ENCODE assay signal across 8 mouse cellular contexts in the genomic region with DNA sequence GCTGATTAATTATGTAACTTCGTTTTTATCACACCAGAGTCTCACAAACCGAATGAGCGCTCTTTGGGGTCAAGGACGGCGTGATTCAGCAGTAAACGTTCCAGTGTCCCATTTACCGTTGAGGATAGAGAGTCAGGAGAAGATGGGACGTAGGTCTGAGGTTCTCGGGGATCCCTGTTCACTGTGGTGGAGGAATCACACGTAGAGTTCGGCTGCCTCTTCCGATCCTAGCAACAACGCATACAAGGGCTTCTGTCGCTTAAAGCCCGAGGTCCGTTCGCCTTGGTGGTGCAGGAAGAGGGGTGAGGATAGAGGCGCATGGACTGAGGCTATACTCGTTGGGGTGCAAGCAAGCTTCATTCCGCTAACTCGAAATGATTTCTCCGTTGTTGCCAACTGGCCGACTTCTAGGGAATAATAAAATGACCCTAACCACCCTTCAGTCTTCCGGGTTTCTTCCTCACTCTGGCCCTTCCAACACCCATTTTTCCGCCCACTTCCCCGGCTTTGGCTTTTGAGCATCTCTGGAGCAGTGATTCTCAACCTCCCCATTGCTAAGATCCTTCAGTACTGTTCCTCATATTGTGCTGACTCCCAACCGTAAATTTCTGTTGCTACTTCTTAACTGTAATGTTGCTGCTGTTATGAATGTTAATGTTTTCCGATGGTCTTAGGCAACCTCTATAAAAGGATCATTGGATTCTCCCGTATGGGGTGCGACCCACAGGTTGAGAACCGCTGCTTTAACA. TPM values are rescaled to one million over a fixed set of nuclear protein-coding genes. Genes with fewer than 3 reads are reported as not detected.
DNase-seq lines count a peak whose midpoint lies in the region; ATAC-seq and TF ChIP-seq lines count a peak whose summit lies in the region.

No protein-coding gene starts in this region.

- WGBS in kidney, adult 2 months, result under 1% methylated on average over 31 of the region's 31 CpGs
- under 1% methylated on average over 31 of the region's 31 CpGs for WGBS in liver, embryonic 15.5 days (ENCODE audit: insufficient replicate concordance)

- TF ChIP-seq CTCF in kidney, adult 2 months (conservative IDR thresholded peaks at IDR 0.05; ENCODE audit: insufficient read depth, insufficient read length, low read depth, low read length), result no peak
- peak; percentile 8; the same call in 1 of the 2 replicates for TF ChIP-seq CTCF in testis, adult 2 months (IDR thresholded peaks at IDR 0.05; ENCODE audit: control insufficient read depth, insufficient read depth, insufficient replicate concordance, low read depth, low read length)

- H3K36me3 ChIP-seq in kidney, adult 2 months (ENCODE audit: control insufficient read depth, insufficient read depth, low read length), result peaks cover 2% of the 10 kb centered on the region; the same call in 1 of the 2 replicates
- peaks cover 4% of the 10 kb centered on the region for H3K36me3 ChIP-seq in liver, embryonic 15.5 days (replicated peaks)
- no peaks in the 10 kb centered on the region for H3K36me3 ChIP-seq in testis, adult 2 months (ENCODE audit: control insufficient read depth, insufficient read depth, low read length)

- peak overlapping the region; percentile 89 for H3K4me2 ChIP-seq in liver, embryonic 15.5 days

- peak overlapping the region; percentile 74 for H3K9ac ChIP-seq in liver, embryonic 15.5 days

- peak overlapping the region; percentile 68 for H3K4me3 ChIP-seq in kidney, adult 2 months (ENCODE audit: insufficient read depth, low read depth, low read length)
- peak overlapping the region; percentile 94 for H3K4me3 ChIP-seq in liver, embryonic 15.5 days (replicated peaks)
- peak overlapping the region; percentile 98 for H3K4me3 ChIP-seq in testis, adult 2 months (ENCODE audit: control insufficient read depth, low read depth, low read length)

- peak; percentile 10 for ATAC-seq in liver, embryonic 15.5 days (ENCODE audit: insufficient read depth)

- H3K9me3 ChIP-seq in liver, embryonic 15.5 days (replicated peaks), result no peaks in the 10 kb centered on the region

- H3K27me3 ChIP-seq in kidney, adult 2 months (replicated peaks; ENCODE audit: control insufficient read depth, insufficient read depth, low read length), result no peaks in the 10 kb centered on the region
- no peaks in the 10 kb centered on the region for H3K27me3 ChIP-seq in liver, embryonic 15.5 days
- H3K27me3 ChIP-seq in testis, adult 2 months (ENCODE audit: control insufficient read depth, insufficient read depth, low read length), result no peaks in the 10 kb centered on the region

- DNase-seq in 3134 (ENCODE audit: extremely low read depth, insufficient read length, low spot score) (peak; percentile 43), R1 (ENCODE audit: low read depth, low spot score) (peak; percentile 45)
- DNase-seq in embryo, embryonic 10.5 days (ENCODE audit: low spot score), result peak; percentile 67
- peak; percentile 60 to 81 for DNase-seq in heart, adult 18-20 months
- DNase-seq in kidney, adult 2 months, result peak; percentile 60
- peak; percentile 15 to 18 for DNase-seq in natural killer cell, adult 2 months (ENCODE audit: low spot score in 2 of 2)

- H3K27ac ChIP-seq in kidney, adult 2 months (ENCODE audit: insufficient read depth, low read depth, low read length), result peak overlapping the region; percentile 81
- peak overlapping the region; percentile 91 for H3K27ac ChIP-seq in liver, embryonic 15.5 days (replicated peaks)
- peak overlapping the region; percentile 92 for H3K27ac ChIP-seq in testis, adult 2 months (ENCODE audit: control insufficient read depth, insufficient read depth, low read depth, low read length)

- TF ChIP-seq POLR2A in kidney, adult 2 months (IDR thresholded peaks at IDR 0.05; ENCODE audit: low read depth, low read length), result no peak
- peak; percentile 75; the same call in 1 of the 2 replicates for TF ChIP-seq POLR2A in testis, adult 2 months (IDR thresholded peaks at IDR 0.05; ENCODE audit: control insufficient read depth, low read depth, low read length)

- peaks cover 8% of the 10 kb centered on the region; the same call in 1 of the 2 replicates for H3K4me1 ChIP-seq in kidney, adult 2 months (ENCODE audit: control insufficient read depth, insufficient read depth, low read length)
- peaks cover 21% of the 10 kb centered on the region for H3K4me1 ChIP-seq in liver, embryonic 15.5 days (replicated peaks)
- H3K4me1 ChIP-seq in testis, adult 2 months (ENCODE audit: control insufficient read depth, insufficient read depth, low read length), result peaks cover 5% of the 10 kb centered on the region

RNA-seq across cellular contexts. Expression of gene BC005537, which starts 1.4 kb away (rescaled TPM):
- total RNA-seq in heart, adult 18-20 months (2021), result 100 to 1,000 TPM; 132 to 137 TPM
- polyA plus RNA-seq in kidney, adult 2 months (2012; rRNA removed), result 35.3 and 42.4 TPM in 2 replicates
- 8.3 and 11.3 TPM in 2 replicates for polyA plus RNA-seq in liver, embryonic 15.5 days (2015; fragmentation: Nextera tagmentation; extraction: Ambion mirVana)
- polyA plus RNA-seq in testis, adult 2 months (2012; rRNA removed), result 51.9 and 60.0 TPM in 2 replicates

RNA-seq across cellular contexts. Expression of gene Acot13, which starts 31.2 kb away (rescaled TPM):
- total RNA-seq in heart, adult 18-20 months (2021), result 100 to 1,000 TPM; 395 to 427 TPM
- polyA plus RNA-seq in kidney, adult 2 months (2012; rRNA removed), result 259 and 286 TPM in 2 replicates
- 50.0 and 55.1 TPM in 2 replicates for polyA plus RNA-seq in liver, embryonic 15.5 days (2015; fragmentation: Nextera tagmentation; extraction: Ambion mirVana)
- 8.4 and 10.2 TPM in 2 replicates for polyA plus RNA-seq in testis, adult 2 months (2012; rRNA removed)

RNA-seq across cellular contexts. Expression of gene Tdp2, which starts 31.4 kb away (rescaled TPM):
- total RNA-seq in heart, adult 18-20 months (2021), result 10 to 100 TPM; 13.1 TPM
- 19.6 and 19.7 TPM in 2 replicates for polyA plus RNA-seq in kidney, adult 2 months (2012; rRNA removed)
- polyA plus RNA-seq in liver, embryonic 15.5 days (2015; fragmentation: Nextera tagmentation; extraction: Ambion mirVana), result 20.4 and 23.2 TPM in 2 replicates
- 16.3 and 21.0 TPM in 2 replicates for polyA plus RNA-seq in testis, adult 2 months (2012; rRNA removed)

RNA-seq across cellular contexts. Expression of gene Gmnn, which starts 38.4 kb away (rescaled TPM):
- total RNA-seq in heart, adult 18-20 months (2021), result 10 to 100 TPM; 61.0 to 65.8 TPM
- polyA plus RNA-seq in kidney, adult 2 months (2012; rRNA removed), result 4.1 and 7.1 TPM in 2 replicates
- polyA plus RNA-seq in liver, embryonic 15.5 days (2015; fragmentation: Nextera tagmentation; extraction: Ambion mirVana), result 95.4 and 113 TPM in 2 replicates
- polyA plus RNA-seq in testis, adult 2 months (2012; rRNA removed), result 10.0 and 11.0 TPM in 2 replicates

RNA-seq across cellular contexts. Expression of gene D130043K22Rik, which starts 44.8 kb away (rescaled TPM):
- total RNA-seq in heart, adult 18-20 months (2021), result under 1 TPM in 1 of 2 experiments, not detected in 1; 0.05 TPM
- polyA plus RNA-seq in kidney, adult 2 months (2012; rRNA removed), result 0.57 and 0.67 TPM in 2 replicates
- 0.13 and 0.15 TPM in 2 replicates for polyA plus RNA-seq in liver, embryonic 15.5 days (2015; fragmentation: Nextera tagmentation; extraction: Ambion mirVana)
- 1.5 and 1.6 TPM in 2 replicates for polyA plus RNA-seq in testis, adult 2 months (2012; rRNA removed)

Comparison
In these comparisons a context has a peak if more than half of its experiments do, and no peak if none do; other contexts are left out.
1. Peak in every context shown above with its lines: DNase-seq, ATAC-seq, H3K4me3 ChIP-seq and H3K27ac ChIP-seq.
2. DNase-seq: peak in every context shown above with its lines; median percentile 70 in heart, adult 18-20 months; 67 in embryo, embryonic 10.5 days; 60 in kidney, adult 2 months; 45 in R1; 43 in 3134; 16 in natural killer cell, adult 2 months.